Mouse (Mus musculus): Measurements from ENCODE around the gene Gdpd1. TPM values are rescaled to one million over a fixed set of nuclear protein-coding genes. Genes with fewer than 3 reads are reported as not detected.

Gdpd1 gene
- 0.99 TPM for polyA plus RNA-seq (2017; shearing (Covaris generic))

GRCm38 (mm10) chr11:87073866-87074440 lies at the start of gene Gdpd1:
Gene Gdpd1 (minus strand): TSS chr11:87074062.

GRCm38 (mm10) chr11:87108755-87109518 lies 35.1 kb upstream of the Gdpd1 start, which contains the start of gene Ska2:
Gene Ska2 (plus strand): TSS chr11:87109234.

GRCm38 (mm10) chr11:87108409-87108754 lies 34.5 kb upstream of the Gdpd1 start, which contains the start of gene Prr11:
Gene Prr11 (minus strand): TSS chr11:87108708.

GRCm38 (mm10) chr11:87086290-87086984 lies 12.6 kb upstream of the Gdpd1 start, which contains the start of gene Smg8:
Gene Smg8 (minus strand): TSS chr11:87086774.

GRCm38 (mm10) chr11:86993041-86994037 lies 80.5 kb downstream of the Gdpd1 start, which contains the start of gene Ypel2:
Gene Ypel2 (minus strand): TSS chr11:86993707.

Other genes with a start within 250 kb of the Gdpd1 start
- 3.4 TPM for gene Ypel2, start 80.4 kb downstream of the Gdpd1 start, polyA plus RNA-seq (2017; shearing (Covaris generic))
- gene Smg8, start 12.7 kb upstream of the Gdpd1 start, polyA plus RNA-seq (2017; shearing (Covaris generic)): 31.4 TPM
- 0.34 TPM for gene Prr11, start 34.6 kb upstream of the Gdpd1 start, polyA plus RNA-seq (2017; shearing (Covaris generic))
- 15.2 TPM for gene Ska2, start 35.2 kb upstream of the Gdpd1 start, polyA plus RNA-seq (2017; shearing (Covaris generic))
- gene Trim37, start 53.0 kb upstream of the Gdpd1 start, polyA plus RNA-seq (2017; shearing (Covaris generic)): 19.8 TPM